Mouse (Mus musculus) midbrain, embryonic 16.5 days (tissue): ENCODE measurements around the gene F12. TPM values are rescaled to one million over a fixed set of nuclear protein-coding genes. Genes with fewer than 3 reads are reported as not detected.

Experiments used
- ATAC-seq: fragments of 200-750 bp; cut with Nextera tagmentation; 2 replicates; pipeline ENCODE4 v1.8.0; 2017; ENCODE audit warnings: moderate TSS enrichment
- H3K27ac ChIP-seq: fragments of 300-500 bp; sonication (generic); 2 replicates; pipeline ENCODE4 v1.5.1; 2014; ENCODE audit warnings: mild to moderate bottlenecking, low read length, mixed read lengths
- H3K27me3 ChIP-seq: fragments of 300-500 bp; sonication (generic); 2 replicates; pipeline ENCODE4 v1.6.1; 2014; ENCODE audit warnings: low read depth, low read length, mixed read lengths; ENCODE audit not compliant: control insufficient read depth, insufficient read depth
- H3K36me3 ChIP-seq: fragments of 300-500 bp; sonication (generic); 2 replicates; pipeline ENCODE4 v1.6.1; 2014; ENCODE audit warnings: mild to moderate bottlenecking, low read length, moderate library complexity, mixed read lengths; ENCODE audit not compliant: control insufficient read depth, insufficient read depth
- H3K4me1 ChIP-seq: fragments of 300-500 bp; sonication (generic); 2 replicates; pipeline ENCODE4 v1.6.1; 2014; ENCODE audit warnings: mild to moderate bottlenecking, low read length, mixed read lengths; ENCODE audit not compliant: control insufficient read depth, insufficient read depth
- H3K4me2 ChIP-seq: fragments of 300-500 bp; sonication (generic); 2 replicates; pipeline ENCODE4 v1.6.1; 2014; ENCODE audit warnings: mild to moderate bottlenecking, low read length, mixed read lengths
- H3K4me3 ChIP-seq: fragments of 300-500 bp; sonication (generic); 2 replicates; pipeline ENCODE4 v1.5.1; 2014; ENCODE audit warnings: low read depth, mild to moderate bottlenecking, low read length, moderate library complexity, mixed read lengths
- H3K9ac ChIP-seq: fragments of 300-500 bp; sonication (generic); 2 replicates; pipeline ENCODE4 v1.6.1; 2014; ENCODE audit warnings: low read depth, low read length, mixed read lengths
- H3K9me3 ChIP-seq: fragments of 300-500 bp; sonication (generic); replicated peaks from 2 replicates; pipeline ENCODE4 v1.6.1; 2014; ENCODE audit warnings: mild to moderate bottlenecking, low read length, mixed read lengths; ENCODE audit not compliant: control insufficient read depth, poor library complexity, severe bottlenecking
- WGBS: fragments of 180-500 bp; shearing (Covaris S2); extraction: QIAGEN DNeasy Blood & Tissue Kit; methylation state at CpG from one replicate; pipeline ENCODE4 v1.1.7; 2014; 5-methylcytosine and 5-hydroxymethylcytosine counted together
- polyA plus RNA-seq: library from polyadenylated mRNA; unstranded; fragments of >200 nt; fragmentation: Nextera tagmentation; extraction: Ambion mirVana; gene quantifications from 2 replicates; pipeline ENCODE4 v1.2.1, GENCODE M21; 2015

Gene F12
- polyA plus RNA-seq, 1 experiment from 2014 or later: 0.31 TPM

DNA sequence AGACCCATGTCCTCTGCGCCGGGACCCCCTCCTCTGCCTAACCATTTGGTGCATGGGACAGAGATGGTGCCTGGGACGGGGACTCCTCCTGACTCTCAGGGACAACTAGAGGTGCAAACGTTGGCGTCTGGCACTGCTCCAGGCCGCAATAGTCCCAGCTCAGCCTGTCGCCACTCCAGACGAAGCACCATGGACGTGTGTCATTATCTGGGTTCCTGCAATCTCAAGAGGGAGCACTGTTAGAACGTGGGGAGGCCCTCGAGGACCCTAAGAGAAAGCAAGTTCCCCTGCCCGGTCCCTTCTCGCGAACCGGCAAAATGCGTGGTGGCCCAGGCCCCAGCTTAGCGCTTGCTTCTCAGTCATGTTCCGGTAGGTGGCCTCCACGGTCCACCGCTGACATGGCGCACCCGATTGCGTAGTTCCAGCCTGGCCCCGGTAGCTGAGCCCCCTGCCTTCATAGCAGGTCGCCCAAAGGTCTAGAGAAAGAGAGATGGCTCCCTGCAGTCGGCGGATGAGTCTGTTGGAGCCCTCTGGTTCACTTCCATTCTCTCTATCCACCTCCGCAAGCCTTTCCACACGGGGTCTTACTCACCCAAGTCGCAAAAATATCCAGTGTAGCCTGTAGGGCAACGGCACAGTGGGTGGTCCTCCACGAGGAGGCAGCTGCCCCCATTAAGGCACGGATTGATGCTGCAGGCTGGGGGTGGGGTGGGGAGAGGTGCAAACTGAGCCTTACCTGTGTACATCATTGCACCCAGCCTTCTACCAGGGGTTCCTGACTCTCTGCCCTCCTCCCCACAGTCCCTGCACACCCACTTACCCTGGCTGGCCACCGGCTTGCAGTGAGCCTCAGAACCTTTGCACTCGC, 5.4 kb downstream of the F12 start:
- peaks cover 31% of the 10 kb centered on the region for H3K27me3 ChIP-seq
- H3K4me1 ChIP-seq: peaks cover 7% of the 10 kb centered on the region; the same call in 1 of the 2 replicates
- ATAC-seq: peak; percentile 74; the same call in 1 of the 2 replicates
- peak overlapping the region; percentile 27 for H3K9ac ChIP-seq
- H3K27ac ChIP-seq: no peak overlapping the region
- WGBS: 16% methylated on average over 35 of the region's 35 CpGs
- H3K4me3 ChIP-seq: peak overlapping the region; percentile 21
- H3K36me3 ChIP-seq: no peaks in the 10 kb centered on the region
- peak overlapping the region; percentile 46 for H3K4me2 ChIP-seq
- H3K9me3 ChIP-seq: no peaks in the 10 kb centered on the region

DNA sequence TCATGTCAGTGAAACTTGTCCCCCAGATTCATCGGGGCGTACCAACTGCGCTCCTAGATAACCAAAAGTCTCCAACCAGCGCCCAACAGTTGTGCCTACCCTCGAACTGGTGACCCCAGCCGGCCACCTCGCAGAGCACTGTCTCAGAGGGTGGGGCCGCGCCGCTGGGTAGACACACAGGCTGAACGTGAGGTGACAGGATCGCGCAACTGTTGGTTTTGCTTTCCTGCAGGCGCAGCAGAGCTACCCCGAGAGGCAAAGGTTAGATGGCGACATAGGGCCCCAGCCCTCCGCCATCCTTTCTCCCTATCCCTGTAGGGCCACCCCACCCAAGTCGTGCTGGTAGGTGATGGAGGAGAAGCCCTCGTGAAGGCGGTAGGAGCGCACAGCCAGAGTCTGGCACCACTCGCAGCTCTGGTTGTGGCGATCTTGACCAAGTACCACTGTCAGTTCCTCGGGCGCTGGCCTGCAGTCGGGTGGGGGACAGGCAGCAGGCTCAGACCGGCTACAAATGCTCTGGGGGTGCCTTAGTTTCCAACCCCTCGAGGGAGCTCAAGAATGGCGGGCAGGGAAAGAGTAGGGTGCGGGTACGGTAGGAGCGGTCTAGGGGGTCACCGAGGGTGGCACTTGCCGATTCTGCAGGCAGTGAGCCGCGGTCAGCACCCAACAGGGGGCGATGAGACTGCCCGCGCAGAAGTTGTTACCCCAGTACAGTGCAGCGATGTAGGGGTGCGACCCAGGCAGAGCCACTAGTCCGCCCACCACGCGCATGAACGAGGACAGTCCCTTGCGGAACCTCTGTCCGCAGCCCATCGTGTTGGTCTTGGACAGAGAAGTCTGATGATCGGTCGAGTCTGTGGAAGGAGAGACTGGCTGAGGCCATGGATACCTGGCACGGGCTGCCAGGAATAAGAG, 6.3 kb downstream of the F12 start:
- 32% methylated on average over 51 of the region's 51 CpGs for WGBS
- no peaks in the 10 kb centered on the region for H3K9me3 ChIP-seq
- peaks cover 7% of the 10 kb centered on the region; the same call in 1 of the 2 replicates for H3K4me1 ChIP-seq
- peaks cover 31% of the 10 kb centered on the region for H3K27me3 ChIP-seq
- H3K4me2 ChIP-seq: no peak overlapping the region
- H3K4me3 ChIP-seq: no peak overlapping the region
- H3K27ac ChIP-seq: no peak overlapping the region
- H3K9ac ChIP-seq: no peak overlapping the region
- peak; percentile 27; the same call in 1 of the 2 replicates for ATAC-seq
- H3K36me3 ChIP-seq: no peaks in the 10 kb centered on the region

DNA sequence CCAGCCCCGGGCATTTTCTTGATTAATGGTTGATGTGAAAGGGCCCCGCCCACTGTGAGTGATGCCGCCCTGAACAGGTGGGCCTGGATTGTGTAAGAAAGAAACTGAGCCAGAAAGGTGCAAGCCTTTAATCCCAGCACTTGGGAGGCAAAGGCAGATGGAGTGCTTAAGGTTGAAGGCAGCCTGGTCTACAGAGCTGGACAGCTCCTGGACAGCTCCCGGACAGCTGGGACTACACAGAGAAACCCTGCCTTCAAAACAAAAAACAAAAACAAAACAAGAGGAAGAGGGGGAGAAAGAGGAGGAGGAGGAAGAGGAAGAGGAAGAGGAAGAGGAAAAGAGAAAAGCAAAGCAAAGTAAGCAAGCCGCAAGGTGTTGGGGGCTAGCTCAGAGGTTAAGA, 7.5 kb downstream of the F12 start:
- Histone ChIP-seq H3K27ac (no peak overlapping the region), H3K9me3 (no peaks in the 10 kb centered on the region), H3K4me3 (no peak overlapping the region), H3K9ac (no peak overlapping the region), H3K36me3 (no peaks in the 10 kb centered on the region), H3K27me3 (peaks cover 31% of the 10 kb centered on the region), H3K4me1 (peaks cover 7% of the 10 kb centered on the region; the same call in 1 of the 2 replicates), H3K4me2 (no peak overlapping the region)
- 88% methylated on average over 5 of the region's 5 CpGs for WGBS
- no peak for ATAC-seq

GRCm38 (mm10) chr13:55418004-55418403, 8.6 kb downstream of the F12 start:
- ATAC-seq: peak; percentile 54; the same call in 1 of the 2 replicates
- H3K4me1 ChIP-seq: peaks cover 7% of the 10 kb centered on the region; the same call in 1 of the 2 replicates
- 11% methylated on average over 12 of the region's 12 CpGs for WGBS
- peak overlapping the region; percentile 50 for H3K4me2 ChIP-seq
- H3K36me3 ChIP-seq: no peaks in the 10 kb centered on the region
- H3K4me3 ChIP-seq: peak overlapping the region; percentile 7; the same call in 1 of the 2 replicates
- H3K27me3 ChIP-seq: peaks cover 31% of the 10 kb centered on the region
- no peaks in the 10 kb centered on the region for H3K9me3 ChIP-seq
- H3K27ac ChIP-seq: no peak overlapping the region
- peak overlapping the region; percentile 58; the same call in 1 of the 2 replicates for H3K9ac ChIP-seq

GRCm38 (mm10) chr13:55414743-55415380, 11.7 kb downstream of the F12 start, which contains the start of gene Pfn3:
TSS of gene Pfn3 (minus strand) at chr13:55415232.
- Histone ChIP-seq H3K27me3 (peaks cover 9% of the 10 kb centered on the region), H3K9ac (peak within 1 kb of the TSS; percentile 66), H3K4me2 (peak within 1 kb of the TSS; percentile 64), H3K4me3 (peak within 1 kb of the TSS; percentile 40), H3K4me1 (peaks cover 4% of the 10 kb centered on the region; the same call in 1 of the 2 replicates), H3K9me3 (no peaks in the 10 kb centered on the region), H3K27ac (no peak within 1 kb of the TSS), H3K36me3 (no peaks in the 10 kb centered on the region)
- ATAC-seq: peak; percentile 68
- WGBS: 8% methylated on average over 41 of the region's 41 CpGs

GRCm38 (mm10) chr13:55413333-55413732, 13.3 kb downstream of the F12 start:
- Histone ChIP-seq H3K4me2 (no peak overlapping the region), H3K36me3 (no peaks in the 10 kb centered on the region), H3K9ac (no peak overlapping the region), H3K27me3 (no peaks in the 10 kb centered on the region; the same call in 1 of the 2 replicates), H3K4me3 (no peak overlapping the region), H3K9me3 (no peaks in the 10 kb centered on the region), H3K4me1 (peaks cover 4% of the 10 kb centered on the region; the same call in 1 of the 2 replicates), H3K27ac (no peak overlapping the region)
- ATAC-seq: no peak
- WGBS: 87% methylated on average over 12 of the region's 12 CpGs

DNA sequence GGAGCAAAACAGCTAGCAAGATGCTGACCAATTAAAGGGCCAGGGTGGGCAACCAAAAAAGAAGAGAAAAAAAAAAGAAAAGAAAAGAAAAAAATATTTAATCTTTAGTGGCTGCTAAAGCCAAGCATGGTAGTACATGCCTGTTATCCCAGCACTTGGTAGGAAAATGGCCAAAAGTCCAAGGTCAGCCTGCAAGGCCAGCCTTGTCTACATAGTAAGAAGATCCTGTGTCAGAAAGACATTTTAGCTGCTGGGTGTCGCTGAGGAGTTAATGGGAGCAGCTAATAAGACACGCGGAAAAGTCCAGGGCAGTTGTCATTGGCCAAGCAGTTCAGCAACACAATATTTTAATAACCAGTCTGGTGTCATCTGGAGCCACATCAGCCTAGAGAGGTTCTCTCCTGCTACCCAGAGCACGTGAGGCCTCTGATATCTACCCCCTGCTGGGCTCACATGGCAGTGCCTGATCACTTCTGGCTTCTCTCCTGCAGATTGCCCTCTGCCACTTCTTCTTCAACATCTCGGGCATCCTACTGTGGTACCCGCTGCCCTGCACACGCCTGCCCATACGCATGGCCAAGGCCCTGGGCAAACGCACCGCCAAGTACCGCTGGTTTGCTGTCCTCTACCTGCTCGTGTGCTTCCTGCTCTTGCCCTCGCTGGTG, 13.8 kb downstream of the F12 start:
- no peak for ATAC-seq

DNA sequence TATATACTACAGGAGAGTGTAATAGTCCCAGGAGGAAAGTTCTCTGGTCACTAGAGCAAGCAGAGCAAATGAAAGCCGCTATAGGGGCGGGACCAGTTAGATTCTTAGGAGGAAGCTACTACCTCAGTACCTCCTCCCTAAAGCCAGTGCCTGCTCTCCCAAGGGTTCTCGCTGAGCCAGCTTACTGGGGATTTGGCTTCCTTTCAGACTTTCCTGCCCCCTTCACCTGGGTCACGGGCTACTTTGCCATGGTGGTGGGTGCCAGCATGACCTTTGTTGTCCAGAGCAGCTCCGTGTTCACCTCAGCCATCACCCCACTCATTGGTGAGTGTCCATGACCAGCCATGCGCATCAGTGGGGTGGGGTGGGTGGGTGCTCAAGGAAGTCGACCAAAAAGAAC, 14.8 kb downstream of the F12 start:
- Histone ChIP-seq H3K27ac (no peak overlapping the region), H3K36me3 (no peaks in the 10 kb centered on the region), H3K4me2 (no peak overlapping the region), H3K9me3 (no peaks in the 10 kb centered on the region), H3K4me3 (no peak overlapping the region), H3K9ac (no peak overlapping the region), H3K4me1 (no peaks in the 10 kb centered on the region), H3K27me3 (no peaks in the 10 kb centered on the region; the same call in 1 of the 2 replicates)
- ATAC-seq: no peak
- 68% methylated on average over 7 of the region's 7 CpGs for WGBS

More for the DNA sequence above, 13.8 kb downstream of the F12 start:
- Histone ChIP-seq H3K4me1 (peaks cover under 1% of the 10 kb centered on the region; the same call in 1 of the 2 replicates), H3K27ac (no peak overlapping the region), H3K36me3 (no peaks in the 10 kb centered on the region), H3K27me3 (no peaks in the 10 kb centered on the region; the same call in 1 of the 2 replicates), H3K9ac (no peak overlapping the region), H3K4me3 (no peak overlapping the region), H3K4me2 (no peak overlapping the region), H3K9me3 (no peaks in the 10 kb centered on the region)
- 84% methylated on average over 13 of the region's 13 CpGs for WGBS
